Mouse (Mus musculus) brown adipose tissue, adult 24 weeks (tissue): ENCODE data around the gene Ttll6. TPM values are rescaled to one million over a fixed set of nuclear protein-coding genes. Genes with fewer than 3 reads are reported as not detected.

Experiments used
- H3K27ac ChIP-seq: fragments of 200-500 bp; replicated peaks from 2 replicates; pipeline ENCODE4 v1.5.1; 2012; ENCODE audit warnings: low read depth, mild to moderate bottlenecking, low read length
- H3K4me1 ChIP-seq: fragments of 200-500 bp; 2 replicates; pipeline ENCODE4 v1.6.1; 2012; ENCODE audit warnings: low read length, mixed read lengths; ENCODE audit not compliant: control insufficient read depth, insufficient read depth, insufficient read length
- H3K4me3 ChIP-seq: fragments of 200-500 bp; 2 replicates; pipeline ENCODE4 v1.5.1; 2012; ENCODE audit warnings: low read depth, mild to moderate bottlenecking, low read length, moderate library complexity; ENCODE audit not compliant: insufficient read depth
- polyA plus RNA-seq: library from polyadenylated mRNA; stranded (reverse); fragments of >200 nt; gene quantifications from 2 replicates; pipeline ENCODE4 v1.2.4, GENCODE M21; 2012; ENCODE audit not compliant: missing spikeins, insufficient read depth, insufficient read length

Ttll6 gene
- polyA plus RNA-seq, 1 experiment: not detected

DNA sequence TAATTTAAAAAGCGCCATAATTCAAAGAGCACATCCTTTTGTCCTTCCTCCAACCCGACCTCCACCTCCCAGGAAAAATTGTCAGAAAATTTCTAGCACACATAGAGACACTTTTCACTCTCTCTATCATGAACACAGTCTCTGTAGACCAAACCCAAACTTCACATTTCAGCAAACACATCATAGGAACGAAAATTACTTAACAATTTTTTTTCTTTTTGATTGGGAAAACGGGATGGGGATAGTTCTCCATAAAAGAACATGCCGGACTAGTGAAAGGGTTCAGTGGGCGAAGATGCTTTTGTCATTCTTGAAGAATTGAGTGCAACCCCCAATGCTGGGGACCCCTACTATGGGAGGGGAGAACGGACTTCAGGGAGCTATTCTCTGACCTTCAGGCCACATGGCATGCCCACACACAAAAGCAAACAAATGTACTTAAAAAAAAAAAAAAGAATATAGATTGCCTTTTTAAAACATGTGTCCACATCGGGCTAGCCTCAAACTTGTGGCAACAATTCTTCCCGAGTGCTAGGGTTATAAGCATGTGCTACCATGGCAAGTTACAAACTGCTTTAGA is 42.5 kb downstream of the Ttll6 start:
- H3K4me1 ChIP-seq: no peaks in the 10 kb centered on the region
- H3K4me3 ChIP-seq: no peak overlapping the region
- H3K27ac ChIP-seq: no peak overlapping the region

GRCm38 (mm10) chr11:96176841-96177240 is 43.3 kb downstream of the Ttll6 start:
- Histone ChIP-seq H3K4me3 (no peak overlapping the region), H3K4me1 (no peaks in the 10 kb centered on the region), H3K27ac (no peak overlapping the region)

DNA sequence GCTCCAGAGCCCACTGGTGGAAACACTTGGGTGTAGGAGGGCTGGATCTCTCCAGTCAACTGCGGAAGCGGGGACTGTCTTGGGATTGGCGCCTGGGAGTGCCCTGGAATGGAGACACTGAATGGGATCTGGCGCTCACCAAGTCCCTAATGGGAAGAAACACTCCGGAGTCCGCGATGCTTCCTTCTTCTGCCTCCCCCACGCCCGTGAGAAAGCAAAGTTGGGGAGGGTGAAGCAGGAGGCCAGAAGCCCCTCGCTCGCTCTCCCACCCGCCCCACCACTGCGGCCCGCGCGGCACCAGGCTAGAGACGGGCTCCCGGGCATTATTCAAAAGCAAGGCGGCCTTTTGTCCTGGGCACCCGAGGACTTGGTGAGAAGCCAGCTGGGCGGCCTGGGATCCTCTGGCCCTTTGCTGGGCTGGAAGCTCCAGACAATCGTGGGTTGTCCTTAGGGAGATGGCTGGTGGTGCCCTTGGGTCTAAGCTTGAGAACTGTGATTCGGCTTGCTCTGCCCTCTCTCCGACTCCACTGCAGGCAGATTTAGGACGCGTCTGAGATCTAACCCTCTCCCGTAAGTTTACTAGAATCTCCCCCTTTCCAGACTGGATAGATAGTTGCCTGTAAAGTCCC is 44.1 kb downstream of the Ttll6 start:
- no peak overlapping the region for H3K27ac ChIP-seq
- H3K4me3 ChIP-seq: no peak overlapping the region
- no peaks in the 10 kb centered on the region for H3K4me1 ChIP-seq

- H3K4me3 ChIP-seq: no peak overlapping the region
- no peaks in the 10 kb centered on the region for H3K4me1 ChIP-seq
- no peak overlapping the region for H3K27ac ChIP-seq
Measured at GRCm38 (mm10) chr11:96178356-96178755, 44.8 kb downstream of the Ttll6 start.

- H3K4me3 ChIP-seq: no peak overlapping the region
- H3K27ac ChIP-seq: no peak overlapping the region
- H3K4me1 ChIP-seq: no peaks in the 10 kb centered on the region
Measured at GRCm38 (mm10) chr11:96178911-96179503, 45.4 kb downstream of the Ttll6 start.

- H3K4me3 ChIP-seq: no peak overlapping the region
- no peaks in the 10 kb centered on the region for H3K4me1 ChIP-seq
- H3K27ac ChIP-seq: no peak overlapping the region
Measured at GRCm38 (mm10) chr11:96181061-96181460, 47.5 kb downstream of the Ttll6 start.

DNA sequence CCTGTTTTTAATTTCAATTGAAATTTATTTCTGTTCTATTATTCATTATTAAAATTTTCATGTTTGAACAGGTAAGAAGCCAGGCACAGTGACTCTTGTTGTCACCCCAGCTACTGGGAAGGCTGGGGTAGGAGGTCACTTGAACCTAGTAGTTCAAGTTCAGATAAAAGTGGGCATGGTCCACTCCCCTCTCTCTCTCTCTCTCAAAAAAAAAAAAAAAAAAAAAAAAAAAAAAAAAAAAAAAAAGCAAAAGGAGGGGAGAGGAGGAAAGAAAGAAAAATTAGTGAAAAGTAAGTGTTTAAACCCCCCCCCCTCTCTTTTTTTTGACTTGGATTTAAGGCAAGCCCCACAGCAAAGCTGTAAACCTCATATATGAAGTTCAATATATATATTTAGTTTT is 50.6 kb downstream of the Ttll6 start:
- Histone ChIP-seq H3K4me1 (no peaks in the 10 kb centered on the region), H3K4me3 (no peak overlapping the region), H3K27ac (no peak overlapping the region)

DNA sequence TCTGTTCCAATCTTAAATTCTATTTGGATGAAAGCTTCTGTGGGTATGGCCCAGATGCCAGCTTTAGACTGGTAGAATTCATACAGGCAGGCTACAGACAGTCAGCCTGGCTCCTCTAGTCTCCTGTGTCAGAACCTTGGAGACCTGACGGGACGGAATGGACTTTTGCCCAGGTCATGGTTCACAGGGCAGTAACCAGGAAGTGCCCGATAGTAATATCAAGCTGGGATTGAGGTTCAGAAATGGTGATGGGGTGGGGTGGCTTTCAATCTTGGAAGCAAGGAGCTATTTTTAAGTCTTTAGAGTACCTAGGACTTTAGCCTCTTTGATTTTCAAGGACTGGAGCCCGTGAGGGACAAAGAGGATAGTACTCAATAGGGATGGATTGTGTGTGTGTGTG is 53.7 kb downstream of the Ttll6 start:
- no peak overlapping the region for H3K27ac ChIP-seq
- no peaks in the 10 kb centered on the region for H3K4me1 ChIP-seq
- no peak overlapping the region for H3K4me3 ChIP-seq

DNA sequence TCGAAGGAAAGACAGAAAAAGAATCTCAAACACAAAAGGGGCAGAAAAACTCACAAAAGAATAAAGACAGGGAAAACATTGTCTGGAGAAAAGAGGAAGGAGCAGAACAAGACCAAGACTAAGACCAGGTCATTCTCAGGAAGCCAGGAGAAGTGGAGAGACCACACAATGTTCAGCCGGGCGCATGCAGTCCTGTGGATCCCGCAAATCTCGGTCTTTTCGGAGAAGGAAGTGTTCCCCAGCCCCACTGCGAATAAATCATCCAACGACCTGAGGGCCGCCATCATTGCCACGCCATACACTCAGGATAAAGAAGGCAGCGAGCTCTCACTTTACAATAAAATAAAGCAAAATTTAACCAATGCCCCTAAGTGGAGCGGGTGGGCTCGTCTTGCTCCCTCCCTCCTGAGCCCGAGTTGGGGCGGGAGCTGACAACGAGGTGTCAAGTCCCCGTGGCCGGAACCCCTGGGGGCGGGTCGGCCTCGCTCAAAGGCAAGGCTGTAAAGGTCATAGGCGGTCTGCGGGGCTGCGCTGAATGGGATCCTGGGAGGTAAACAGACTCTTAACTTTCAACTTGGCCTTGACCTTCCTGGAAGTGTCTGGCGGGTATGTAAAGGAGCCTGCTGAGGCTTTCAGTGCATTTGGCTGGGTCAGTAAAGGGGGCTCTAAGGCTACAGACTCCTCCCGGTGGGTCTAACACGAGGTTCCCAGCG is 56.4 kb downstream of the Ttll6 start:
- H3K27ac ChIP-seq: no peak overlapping the region
- no peak overlapping the region for H3K4me3 ChIP-seq

DNA sequence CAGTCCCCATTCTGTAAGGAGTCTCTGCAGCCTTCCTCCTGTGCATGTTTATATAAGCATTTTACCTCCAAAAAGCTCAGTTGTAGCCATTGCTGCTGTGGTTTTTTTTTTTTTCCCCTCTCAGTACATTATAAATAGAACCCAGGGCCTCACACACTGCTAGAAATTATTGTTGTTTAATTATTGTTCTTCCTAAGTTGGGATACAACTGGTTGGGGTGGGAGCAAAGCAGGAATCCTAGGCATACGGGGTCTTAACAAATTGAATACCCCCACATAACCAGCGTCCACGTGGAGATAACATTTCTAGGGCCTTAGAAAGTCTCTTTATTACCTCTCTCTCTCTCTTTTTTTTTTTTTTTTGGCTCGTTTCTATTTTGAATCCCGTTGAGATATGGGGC is 57.5 kb downstream of the Ttll6 start:
- no peaks in the 10 kb centered on the region for H3K4me1 ChIP-seq
- H3K27ac ChIP-seq: no peak overlapping the region
- no peak overlapping the region for H3K4me3 ChIP-seq

More for the DNA sequence above, 56.4 kb downstream of the Ttll6 start:
- no peaks in the 10 kb centered on the region for H3K4me1 ChIP-seq

GRCm38 (mm10) chr11:96193521-96194400 is 60.2 kb downstream of the Ttll6 start, which contains the start of gene Hoxb13:
Gene Hoxb13, plus strand, starts transcription at chr11:96194316.
- Histone ChIP-seq H3K4me1 (no peaks in the 10 kb centered on the region), H3K4me3 (no peak within 1 kb of the TSS), H3K27ac (no peak within 1 kb of the TSS)

DNA sequence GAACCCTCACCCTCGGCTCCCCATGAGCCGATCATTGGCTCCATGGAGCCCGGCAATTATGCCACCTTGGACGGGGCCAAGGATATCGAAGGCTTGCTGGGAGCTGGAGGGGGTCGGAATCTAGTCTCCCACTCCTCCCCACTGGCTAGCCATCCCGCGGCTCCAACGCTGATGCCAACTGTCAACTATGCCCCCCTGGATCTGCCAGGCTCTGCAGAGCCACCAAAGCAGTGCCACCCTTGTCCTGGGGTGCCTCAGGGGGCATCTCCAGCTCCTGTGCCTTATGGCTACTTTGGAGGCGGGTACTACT is 60.8 kb downstream of the Ttll6 start:
- H3K27ac ChIP-seq: no peak overlapping the region
- H3K4me1 ChIP-seq: no peaks in the 10 kb centered on the region
- no peak overlapping the region for H3K4me3 ChIP-seq

- no peaks in the 10 kb centered on the region for H3K4me1 ChIP-seq
- no peak overlapping the region for H3K27ac ChIP-seq
- H3K4me3 ChIP-seq: no peak overlapping the region
Measured at GRCm38 (mm10) chr11:96194961-96195640, 61.5 kb downstream of the Ttll6 start.

DNA sequence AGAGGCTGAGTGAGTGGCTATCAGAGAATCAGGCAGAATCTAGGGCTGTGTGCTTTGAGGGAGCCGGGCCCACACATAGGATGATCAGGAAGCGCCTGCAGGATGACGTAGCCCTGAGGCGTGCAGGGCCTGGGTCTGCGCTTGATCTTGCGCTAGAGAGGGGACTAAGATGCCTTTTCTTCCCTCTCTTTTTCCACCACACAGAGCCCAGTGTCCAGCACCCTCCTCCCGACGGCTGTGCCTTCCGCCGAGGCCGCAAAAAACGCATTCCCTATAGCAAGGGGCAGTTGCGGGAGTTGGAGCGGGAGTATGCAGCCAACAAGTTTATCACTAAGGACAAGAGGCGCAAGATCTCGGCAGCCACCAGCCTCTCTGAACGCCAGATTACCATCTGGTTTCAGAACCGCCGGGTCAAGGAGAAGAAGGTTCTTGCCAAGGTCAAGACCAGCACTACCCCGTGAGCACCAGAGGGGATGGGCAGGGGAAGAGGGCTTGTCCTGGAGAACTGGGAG is 62.2 kb downstream of the Ttll6 start:
- no peak overlapping the region for H3K27ac ChIP-seq
- no peaks in the 10 kb centered on the region for H3K4me1 ChIP-seq
- H3K4me3 ChIP-seq: no peak overlapping the region
